Mouse (Mus musculus) heart, embryonic 13.5 days (tissue): Measurements from ENCODE around the gene Ovol2. TPM values are rescaled to one million over a fixed set of nuclear protein-coding genes. Genes with fewer than 3 reads are reported as not detected.

Source experiments
- ATAC-seq: fragments of 200-750 bp; cut with Nextera tagmentation; 2 replicates; pipeline ENCODE4 v1.8.0; 2017; ENCODE audit warnings: moderate TSS enrichment; ENCODE audit not compliant: insufficient number of reproducible peaks, low FRiP score, low TSS enrichment; ENCODE audit errors: extremely low read depth
- H3K27ac ChIP-seq: fragments of 300-500 bp; sonication (generic); replicated peaks from 2 replicates; pipeline ENCODE4 v1.5.1; 2015; ENCODE audit warnings: moderate library complexity, mild to moderate bottlenecking, inconsistent platforms
- H3K27me3 ChIP-seq: fragments of 300-500 bp; sonication (generic); replicated peaks from 2 replicates; pipeline ENCODE4 v1.6.1; 2015; ENCODE audit warnings: mild to moderate bottlenecking, inconsistent platforms
- H3K36me3 ChIP-seq: fragments of 300-500 bp; sonication (generic); 2 replicates; pipeline ENCODE4 v1.6.1; 2015; ENCODE audit warnings: mild to moderate bottlenecking, inconsistent platforms
- H3K4me1 ChIP-seq: fragments of 300-500 bp; sonication (generic); 2 replicates; pipeline ENCODE4 v1.6.1; 2015; ENCODE audit warnings: inconsistent platforms
- H3K4me2 ChIP-seq: fragments of 300-500 bp; sonication (generic); 2 replicates; pipeline ENCODE4 v1.6.1; 2015; ENCODE audit warnings: inconsistent platforms, mild to moderate bottlenecking, moderate library complexity
- H3K4me3 ChIP-seq: fragments of 300-500 bp; sonication (generic); 2 replicates; pipeline ENCODE4 v1.5.1; 2015; ENCODE audit warnings: moderate library complexity, mild to moderate bottlenecking, inconsistent platforms
- H3K9ac ChIP-seq: fragments of 300-500 bp; sonication (generic); 2 replicates; pipeline ENCODE4 v1.6.1; 2015; ENCODE audit warnings: inconsistent platforms, mild to moderate bottlenecking, moderate library complexity
- H3K9me3 ChIP-seq: fragments of 300-500 bp; sonication (generic); 2 replicates; pipeline ENCODE4 v1.6.1; 2016; ENCODE audit warnings: inconsistent platforms
- WGBS: fragments of 180-500 bp; shearing (Covaris S2); methylation state at CpG from one replicate; pipeline ENCODE4 v1.1.7; 2015; ENCODE audit warnings: mixed read lengths; 5-methylcytosine and 5-hydroxymethylcytosine counted together
- polyA plus RNA-seq: library from polyadenylated mRNA; unstranded; fragments of >200 nt; fragmentation: Nextera tagmentation; extraction: Ambion mirVana; gene quantifications from 2 replicates; pipeline ENCODE4 v1.2.1, GENCODE M21; 2015

The Ovol2 gene
- polyA plus RNA-seq, 1 experiment from 2014 or later, result 0.24 TPM

DNA sequence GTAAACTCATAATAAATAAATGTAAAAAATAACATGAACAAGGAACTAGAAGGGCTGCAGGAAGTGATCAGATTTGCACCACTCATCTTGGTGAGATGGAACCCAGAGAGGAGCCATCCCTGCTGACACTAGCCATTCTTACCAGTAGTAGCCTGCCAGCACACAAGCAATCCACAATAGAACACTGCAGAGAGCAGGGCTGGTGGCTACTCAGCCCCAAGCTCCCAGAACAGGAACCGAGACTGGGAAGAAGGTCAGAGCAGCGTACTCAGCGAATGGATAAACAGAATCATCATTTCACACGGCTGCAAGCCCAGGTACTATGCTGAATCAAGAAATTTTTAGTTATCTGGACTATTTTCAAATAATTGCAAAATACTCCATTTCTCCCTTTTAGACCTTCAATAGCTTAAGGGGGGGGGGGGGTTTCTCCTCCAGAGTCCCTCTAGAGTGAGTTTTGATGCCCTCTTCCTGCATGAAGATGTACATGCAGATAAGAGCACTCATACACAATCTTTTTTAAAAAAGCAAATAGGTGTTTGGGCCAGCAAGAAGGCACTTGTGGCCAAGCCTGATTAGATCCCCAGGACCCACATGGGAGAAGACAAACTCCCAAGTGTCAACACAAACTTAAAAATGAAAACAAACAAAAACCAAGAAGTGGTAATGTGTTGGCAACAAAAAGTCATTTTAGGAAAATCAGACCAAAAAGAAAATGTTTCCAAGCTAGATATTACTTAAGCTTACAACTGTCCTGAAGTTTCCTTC lies 65.8 kb downstream of the Ovol2 start:
- Histone ChIP-seq H3K9me3 (no peaks in the 10 kb centered on the region), H3K4me3 (peak overlapping the region; percentile 9; the same call in 1 of the 2 replicates), H3K9ac (peak overlapping the region; percentile 50), H3K36me3 (peaks cover 36% of the 10 kb centered on the region), H3K4me1 (peaks cover 69% of the 10 kb centered on the region), H3K4me2 (peak overlapping the region; percentile 89), H3K27ac (no peak overlapping the region), H3K27me3 (no peaks in the 10 kb centered on the region)
- ATAC-seq, result no peak
- whole genome bisulfite sequencing, result 46% methylated on average over 4 of the region's 4 CpGs

GRCm38 (mm10) chr2:144265120-144265488 lies 66.8 kb downstream of the Ovol2 start:
- H3K4me3 ChIP-seq, result no peak overlapping the region
- H3K36me3 ChIP-seq, result peaks cover 45% of the 10 kb centered on the region
- no peak overlapping the region for H3K9ac ChIP-seq
- no peak overlapping the region for H3K4me2 ChIP-seq
- 69% methylated on average over 3 of the region's 3 CpGs for WGBS
- H3K27ac ChIP-seq, result no peak overlapping the region
- H3K4me1 ChIP-seq, result peaks cover 68% of the 10 kb centered on the region
- no peaks in the 10 kb centered on the region for H3K9me3 ChIP-seq
- H3K27me3 ChIP-seq, result no peaks in the 10 kb centered on the region
- no peak for ATAC-seq

DNA sequence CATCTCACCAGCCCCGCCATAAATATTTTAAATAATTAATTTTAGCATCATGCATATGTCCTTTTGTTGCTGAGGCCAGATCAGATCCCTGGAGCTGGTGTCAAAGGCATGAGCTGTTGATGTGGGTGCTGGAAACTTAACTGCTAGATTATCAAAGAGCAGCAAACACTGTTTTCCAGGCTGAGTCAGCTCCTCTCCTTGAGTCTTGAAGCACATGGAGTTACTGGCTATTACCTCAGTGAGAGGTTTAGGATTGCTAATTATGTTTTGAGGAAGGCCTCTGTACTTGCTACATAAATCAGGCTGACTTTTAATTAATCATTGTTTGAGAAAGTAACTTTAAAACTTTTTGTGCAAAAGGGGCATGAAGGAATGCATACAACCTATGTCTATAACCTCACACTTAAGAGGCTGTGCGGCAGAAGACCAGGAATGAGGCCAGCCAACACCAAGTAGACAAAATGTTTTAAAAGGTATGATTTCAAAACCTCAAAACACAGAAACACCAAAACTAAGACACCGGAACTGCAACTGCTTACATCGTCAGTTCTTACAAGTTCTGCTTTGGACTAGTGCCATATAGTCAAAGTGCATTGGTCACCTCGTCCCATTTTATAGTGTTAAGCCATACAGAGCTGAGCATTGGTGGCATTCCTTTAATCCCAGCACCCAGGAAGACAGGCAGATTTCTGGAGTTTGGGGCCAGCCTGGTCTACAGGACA lies 67.4 kb downstream of the Ovol2 start:
- Histone ChIP-seq H3K9ac (no peak overlapping the region), H3K27me3 (no peaks in the 10 kb centered on the region), H3K36me3 (peaks cover 51% of the 10 kb centered on the region), H3K27ac (no peak overlapping the region), H3K4me3 (no peak overlapping the region), H3K4me2 (no peak overlapping the region), H3K9me3 (no peaks in the 10 kb centered on the region), H3K4me1 (peaks cover 68% of the 10 kb centered on the region)
- no peak for ATAC-seq
- WGBS, result 71% methylated on average over 5 of the region's 5 CpGs

GRCm38 (mm10) chr2:144262837-144263236 lies 69.1 kb downstream of the Ovol2 start:
- Histone ChIP-seq H3K4me2 (no peak overlapping the region), H3K27me3 (no peaks in the 10 kb centered on the region), H3K4me3 (no peak overlapping the region), H3K9ac (no peak overlapping the region), H3K36me3 (peaks cover 68% of the 10 kb centered on the region), H3K27ac (no peak overlapping the region), H3K9me3 (no peaks in the 10 kb centered on the region), H3K4me1 (peaks cover 52% of the 10 kb centered on the region)
- 81% methylated on average over 2 of the region's 2 CpGs for WGBS
- ATAC-seq, result no peak

Other genes with a start within 250 kb of the Ovol2 start
- gene Mgme1, start 61.5 kb downstream of the Ovol2 start, polyA plus RNA-seq, result 20.0 and 22.5 TPM in 2 replicates
- 90.9 and 96.3 TPM in 2 replicates for gene Snx5, start 61.2 kb downstream of the Ovol2 start, polyA plus RNA-seq
- gene Kat14, start 36.8 kb upstream of the Ovol2 start, polyA plus RNA-seq, result 24.7 and 27.9 TPM in 2 replicates
- 0.90 and 1.3 TPM in 2 replicates for gene Pet117, start 36.9 kb upstream of the Ovol2 start, polyA plus RNA-seq
- gene Dzank1, start 195.3 kb upstream of the Ovol2 start, polyA plus RNA-seq, result 0.57 and 0.79 TPM in 2 replicates
- 16.9 and 17.7 TPM in 2 replicates for gene Polr3f, start 195.6 kb upstream of the Ovol2 start, polyA plus RNA-seq
- gene Rbbp9, start 218.7 kb upstream of the Ovol2 start, polyA plus RNA-seq, result 34.2 and 37.0 TPM in 2 replicates
- 41.7 and 42.8 TPM in 2 replicates for gene Sec23b, start 224.1 kb upstream of the Ovol2 start, polyA plus RNA-seq